Mouse (Mus musculus) hindbrain, postnatal 0 days (tissue): Measurements from ENCODE around the gene Zpld1. TPM values are rescaled to one million over a fixed set of nuclear protein-coding genes. Genes with fewer than 3 reads are reported as not detected.

Source experiments
- ATAC-seq: fragments of 200-750 bp; cut with Nextera tagmentation; 2 replicates; pipeline ENCODE4 v1.8.0; 2017; ENCODE audit warnings: mild to moderate bottlenecking, moderate TSS enrichment, moderate library complexity
- DNase-seq: peaks from one replicate; pipeline ENCODE4 v3.0.0-alpha.2; 2015; ENCODE audit warnings: low spot score
- H3K27ac ChIP-seq: fragments of 300-500 bp; sonication (generic); 2 replicates; pipeline ENCODE4 v1.5.1; 2014; ENCODE audit warnings: mild to moderate bottlenecking
- H3K27me3 ChIP-seq: fragments of 300-500 bp; sonication (generic); 2 replicates; pipeline ENCODE4 v1.6.1; 2014; ENCODE audit warnings: low read length, mixed read lengths; ENCODE audit not compliant: insufficient read depth
- H3K36me3 ChIP-seq: fragments of 300-500 bp; sonication (generic); 2 replicates; pipeline ENCODE4 v1.6.1; 2014; ENCODE audit warnings: low read length, mixed read lengths; ENCODE audit not compliant: insufficient read depth
- H3K4me1 ChIP-seq: fragments of 300-500 bp; sonication (generic); 2 replicates; pipeline ENCODE4 v1.6.1; 2014; ENCODE audit warnings: antibody characterized with exemption, low read length, mixed read lengths; ENCODE audit not compliant: insufficient read depth
- H3K4me2 ChIP-seq: fragments of 300-500 bp; sonication (generic); 2 replicates; pipeline ENCODE4 v1.6.1; 2014; ENCODE audit warnings: low read depth, mild to moderate bottlenecking, low read length, moderate library complexity, mixed read lengths
- H3K4me3 ChIP-seq: fragments of 300-500 bp; sonication (generic); 2 replicates; pipeline ENCODE4 v1.5.1; 2014; ENCODE audit warnings: low read length
- H3K9ac ChIP-seq: fragments of 300-500 bp; sonication (generic); replicated peaks from 2 replicates; pipeline ENCODE4 v1.6.1; 2014; ENCODE audit warnings: mild to moderate bottlenecking, low read length, moderate library complexity, mixed read lengths
- H3K9me3 ChIP-seq: fragments of 300-500 bp; sonication (generic); 2 replicates; pipeline ENCODE4 v1.6.1; 2016; ENCODE audit warnings: low read length, mixed read lengths
- CTCF ChIP-seq: IDR thresholded peaks from 2 replicates; pipeline ENCODE4 v1.5.1; 2016; ENCODE audit warnings: antibody characterized with exemption, control low read depth, low read depth
- WGBS: fragments of 180-500 bp; shearing (Covaris S2); extraction: QIAGEN DNeasy Blood & Tissue Kit; methylation state at CpG from one replicate; pipeline ENCODE4 v1.1.7; 2014; 5-methylcytosine and 5-hydroxymethylcytosine counted together
- polyA plus RNA-seq: library from polyadenylated mRNA; unstranded; fragments of >200 nt; fragmentation: Nextera tagmentation; extraction: Ambion mirVana; gene quantifications from 2 replicates; pipeline ENCODE4 v1.2.1, GENCODE M21; 2015
- total RNA-seq: library from RNA; depleted of rRNA; stranded (reverse); fragments of >200 nt; gene quantifications from 2 replicates; pipeline ENCODE4 v1.2.3, GENCODE M21; 2014; rRNA removed

Zpld1 gene
- total RNA-seq (0.40 and 0.68 TPM in 2 replicates), polyA plus RNA-seq (0.35 and 0.42 TPM in 2 replicates)

- H3K4me3 ChIP-seq, result no peak within 1 kb of the TSS
- H3K4me2 ChIP-seq, result no peak within 1 kb of the TSS
- no peaks in the 10 kb centered on the region for H3K36me3 ChIP-seq
- H3K27ac ChIP-seq, result no peak within 1 kb of the TSS
- ATAC-seq (no peak), DNase-seq (no peak)
- no peaks in the 10 kb centered on the region for H3K27me3 ChIP-seq
- no peak within 1 kb of the TSS for H3K9ac ChIP-seq
- 93% methylated on average over 2 of the region's 2 CpGs for WGBS
- H3K9me3 ChIP-seq, result no peaks in the 10 kb centered on the region
- TF ChIP-seq CTCF, result no peak
- no peaks in the 10 kb centered on the region for H3K4me1 ChIP-seq
These were observed at the start of gene Zpld1 for GRCm38 (mm10) chr16:55297886-55298285. TSS of gene Zpld1 (minus strand) at chr16:55297986.

DNA sequence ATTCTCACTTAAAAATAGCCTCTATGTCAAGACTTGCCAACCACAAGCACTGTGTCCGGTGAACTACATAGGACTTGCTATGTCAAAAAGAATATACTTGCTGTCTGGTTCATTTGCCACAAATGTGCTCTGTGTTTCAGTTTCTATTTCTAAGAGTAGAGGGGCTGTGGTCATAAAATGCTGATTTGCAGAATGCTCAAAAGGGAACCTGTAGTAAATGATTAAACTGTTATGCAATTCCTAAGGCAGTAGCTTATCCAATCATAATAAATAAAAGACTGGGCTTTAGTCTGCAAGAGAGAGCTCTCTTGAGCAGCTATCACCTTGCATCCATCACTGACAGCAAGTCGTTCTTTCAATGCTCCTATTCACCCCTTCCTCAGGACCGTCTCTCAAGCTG lies 47.9 kb upstream of the Zpld1 start:
- Histone ChIP-seq H3K4me2 (no peak overlapping the region), H3K9ac (no peak overlapping the region), H3K36me3 (no peaks in the 10 kb centered on the region), H3K9me3 (0 out of 2 replicates have a peak, but pooled peaks cover 2% of the 10 kb centered on the region), H3K27me3 (no peaks in the 10 kb centered on the region), H3K4me3 (no peak overlapping the region), H3K4me1 (no peaks in the 10 kb centered on the region), H3K27ac (no peak overlapping the region)
- 69% methylated on average over 3 of the region's 3 CpGs for WGBS
- no peak for TF ChIP-seq CTCF
- ATAC-seq, result no peak
- no peak for DNase-seq

GRCm38 (mm10) chr16:55321542-55322514 lies 24.0 kb upstream of the Zpld1 start:
- Histone ChIP-seq H3K4me1 (no peaks in the 10 kb centered on the region), H3K36me3 (no peaks in the 10 kb centered on the region), H3K9ac (no peak overlapping the region), H3K9me3 (no peaks in the 10 kb centered on the region), H3K4me2 (no peak overlapping the region), H3K27me3 (no peaks in the 10 kb centered on the region), H3K27ac (no peak overlapping the region), H3K4me3 (no peak overlapping the region)
- no peak for TF ChIP-seq CTCF
- peak; percentile 62 for DNase-seq
- 47% methylated on average over 8 of the region's 8 CpGs for WGBS
- peak; percentile 89 for ATAC-seq

DNA sequence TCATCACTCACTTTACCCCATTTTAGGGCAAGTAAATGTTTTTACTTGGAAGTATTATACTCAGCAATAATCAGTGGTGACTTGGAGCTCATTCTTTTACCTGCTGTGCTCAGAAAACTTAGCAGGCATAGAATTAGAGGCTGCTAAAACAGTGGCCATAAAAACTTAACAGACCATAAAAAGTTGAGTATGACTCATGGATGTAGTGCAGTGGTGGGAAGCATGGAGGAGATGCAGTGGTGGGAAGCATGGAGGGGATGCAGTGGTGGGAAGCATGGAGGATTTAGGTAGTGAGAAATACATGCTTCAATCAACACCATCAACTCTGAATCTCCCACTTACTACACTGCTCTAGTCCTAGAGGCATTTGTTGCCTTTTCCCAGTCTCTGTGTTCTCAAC lies 19.2 kb upstream of the Zpld1 start:
- Histone ChIP-seq H3K9me3 (no peaks in the 10 kb centered on the region), H3K4me2 (no peak overlapping the region), H3K9ac (no peak overlapping the region), H3K4me3 (no peak overlapping the region), H3K27me3 (no peaks in the 10 kb centered on the region), H3K27ac (no peak overlapping the region), H3K36me3 (no peaks in the 10 kb centered on the region), H3K4me1 (no peaks in the 10 kb centered on the region)
- TF ChIP-seq CTCF, result no peak
- DNase-seq (no peak), ATAC-seq (no peak)

- TF ChIP-seq CTCF, result no peak
- H3K9ac ChIP-seq, result no peak overlapping the region
- ATAC-seq (no peak), DNase-seq (no peak)
- no peaks in the 10 kb centered on the region for H3K36me3 ChIP-seq
- no peaks in the 10 kb centered on the region for H3K4me1 ChIP-seq
- no peaks in the 10 kb centered on the region for H3K27me3 ChIP-seq
- WGBS, result 84% methylated on average over 3 of the region's 3 CpGs
- H3K4me2 ChIP-seq, result no peak overlapping the region
- no peak overlapping the region for H3K27ac ChIP-seq
- H3K9me3 ChIP-seq, result no peaks in the 10 kb centered on the region
- H3K4me3 ChIP-seq, result no peak overlapping the region
These were observed 14.3 kb upstream of the Zpld1 start for GRCm38 (mm10) chr16:55312106-55312505.

GRCm38 (mm10) chr16:55282696-55283095 lies 15.1 kb downstream of the Zpld1 start:
- no peaks in the 10 kb centered on the region for H3K27me3 ChIP-seq
- no peaks in the 10 kb centered on the region for H3K9me3 ChIP-seq
- no peak for TF ChIP-seq CTCF
- no peaks in the 10 kb centered on the region for H3K36me3 ChIP-seq
- 83% methylated on average over 2 of the region's 2 CpGs for WGBS
- H3K9ac ChIP-seq, result no peak overlapping the region
- H3K27ac ChIP-seq, result no peak overlapping the region
- no peaks in the 10 kb centered on the region for H3K4me1 ChIP-seq
- ATAC-seq (no peak), DNase-seq (no peak)
- no peak overlapping the region for H3K4me3 ChIP-seq
- no peak overlapping the region for H3K4me2 ChIP-seq

GRCm38 (mm10) chr16:55277447-55277846 lies 20.3 kb downstream of the Zpld1 start:
- no peak overlapping the region for H3K9ac ChIP-seq
- no peaks in the 10 kb centered on the region for H3K9me3 ChIP-seq
- no peaks in the 10 kb centered on the region for H3K27me3 ChIP-seq
- no peaks in the 10 kb centered on the region for H3K4me1 ChIP-seq
- no peak overlapping the region for H3K4me3 ChIP-seq
- H3K4me2 ChIP-seq, result no peak overlapping the region
- ATAC-seq (no peak), DNase-seq (no peak)
- no peak for TF ChIP-seq CTCF
- no peaks in the 10 kb centered on the region for H3K36me3 ChIP-seq
- no peak overlapping the region for H3K27ac ChIP-seq
- 86% methylated on average over 3 of the region's 3 CpGs for WGBS
